Mouse (Mus musculus) forebrain, embryonic 12.5 days (tissue): Measurements from ENCODE around the gene Ptpn14. TPM values are rescaled to one million over a fixed set of nuclear protein-coding genes. Genes with fewer than 3 reads are reported as not detected.

Experiments
- ATAC-seq: fragments of 200-750 bp; cut with Nextera tagmentation; 2 replicates; pipeline ENCODE4 v1.8.0; 2017; ENCODE audit warnings: moderate TSS enrichment; ENCODE audit not compliant: low FRiP score
- H3K27ac ChIP-seq: fragments of 300-500 bp; sonication (generic); 2 replicates; pipeline ENCODE4 v1.5.1; 2016; ENCODE audit warnings: mild to moderate bottlenecking
- H3K27me3 ChIP-seq: fragments of 300-500 bp; sonication (generic); 2 replicates; pipeline ENCODE4 v1.6.1; 2016; ENCODE audit warnings: mild to moderate bottlenecking
- H3K36me3 ChIP-seq: fragments of 300-500 bp; sonication (generic); replicated peaks from 2 replicates; pipeline ENCODE4 v1.6.1; 2016; ENCODE audit warnings: mild to moderate bottlenecking
- H3K4me1 ChIP-seq: fragments of 300-500 bp; sonication (generic); 2 replicates; pipeline ENCODE4 v1.6.1; 2016
- H3K4me2 ChIP-seq: fragments of 300-500 bp; sonication (generic); 2 replicates; pipeline ENCODE4 v1.6.1; 2016; ENCODE audit warnings: mild to moderate bottlenecking, moderate library complexity
- H3K4me3 ChIP-seq: fragments of 300-500 bp; sonication (generic); replicated peaks from 2 replicates; pipeline ENCODE4 v1.5.1; 2016; ENCODE audit warnings: mild to moderate bottlenecking
- H3K9ac ChIP-seq: fragments of 300-500 bp; sonication (generic); 2 replicates; pipeline ENCODE4 v1.6.1; 2016; ENCODE audit warnings: mild to moderate bottlenecking
- H3K9me3 ChIP-seq: fragments of 300-500 bp; sonication (generic); 2 replicates; pipeline ENCODE4 v1.6.1; 2016
- WGBS: fragments of 180-500 bp; shearing (Covaris S2); methylation state at CpG from one replicate; pipeline ENCODE4 v1.1.7; 2016; 5-methylcytosine and 5-hydroxymethylcytosine counted together
- polyA plus RNA-seq: library from polyadenylated mRNA; unstranded; fragments of >200 nt; fragmentation: Nextera tagmentation; extraction: Ambion mirVana; gene quantifications from 2 replicates; pipeline ENCODE4 v1.2.1, GENCODE M21; 2016

The Ptpn14 gene
- polyA plus RNA-seq, 1 experiment from 2014 or later = 2.8 TPM

DNA sequence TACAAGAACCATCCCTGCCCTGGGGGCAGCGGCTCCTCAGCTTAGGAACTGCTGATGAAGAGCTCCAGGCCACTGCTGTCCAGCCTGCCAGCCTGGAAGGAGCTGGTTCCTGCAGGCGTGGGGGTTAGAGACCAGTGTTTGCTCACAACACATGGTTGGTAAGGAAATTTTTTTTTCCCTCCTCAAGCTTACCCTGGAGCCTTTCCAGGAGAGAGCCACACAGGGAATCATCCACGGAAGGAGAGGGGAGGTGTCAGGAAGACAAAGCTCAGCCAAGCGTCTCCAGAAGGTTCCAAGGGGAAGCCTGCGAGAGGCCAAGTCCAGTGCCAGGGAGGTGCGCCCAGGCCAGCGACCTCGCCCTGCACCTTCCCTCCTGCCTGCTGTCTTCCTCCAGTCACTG lies 151.9 kb downstream of the Ptpn14 start:
- ATAC-seq = no peak
- Histone ChIP-seq H3K27me3 (peaks cover 10% of the 10 kb centered on the region), H3K9ac (no peak overlapping the region), H3K4me1 (peaks cover 17% of the 10 kb centered on the region), H3K36me3 (no peaks in the 10 kb centered on the region), H3K27ac (no peak overlapping the region), H3K4me3 (no peak overlapping the region), H3K4me2 (no peak overlapping the region), H3K9me3 (no peaks in the 10 kb centered on the region)
- 79% methylated on average over 8 of the region's 8 CpGs for whole genome bisulfite sequencing

DNA sequence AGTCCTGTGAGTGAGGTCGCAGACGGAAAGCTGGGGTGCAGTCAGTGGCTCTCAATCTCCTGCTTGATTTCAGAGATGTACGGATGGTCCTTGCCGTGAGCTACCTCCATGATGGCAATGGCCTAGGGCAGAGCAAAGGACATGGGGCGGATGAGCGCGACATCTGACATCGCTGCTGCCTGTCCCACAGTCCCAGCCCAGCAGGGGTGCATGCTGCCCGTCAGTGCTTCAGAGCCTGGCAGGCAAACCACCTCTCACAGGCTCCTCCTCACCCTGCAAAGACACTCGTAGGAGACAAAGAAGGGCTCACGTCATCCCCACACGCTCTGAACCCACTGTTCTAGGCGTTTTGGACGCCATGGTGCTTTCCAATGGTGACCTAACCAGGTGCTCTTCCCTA lies 152.7 kb downstream of the Ptpn14 start:
- H3K36me3 ChIP-seq = no peaks in the 10 kb centered on the region
- WGBS = 71% methylated on average over 14 of the region's 14 CpGs
- no peaks in the 10 kb centered on the region for H3K9me3 ChIP-seq
- H3K27me3 ChIP-seq = peaks cover 14% of the 10 kb centered on the region
- peaks cover 19% of the 10 kb centered on the region for H3K4me1 ChIP-seq
- no peak for ATAC-seq
- no peak overlapping the region for H3K27ac ChIP-seq
- no peak overlapping the region for H3K9ac ChIP-seq
- no peak overlapping the region for H3K4me3 ChIP-seq
- H3K4me2 ChIP-seq = no peak overlapping the region

DNA sequence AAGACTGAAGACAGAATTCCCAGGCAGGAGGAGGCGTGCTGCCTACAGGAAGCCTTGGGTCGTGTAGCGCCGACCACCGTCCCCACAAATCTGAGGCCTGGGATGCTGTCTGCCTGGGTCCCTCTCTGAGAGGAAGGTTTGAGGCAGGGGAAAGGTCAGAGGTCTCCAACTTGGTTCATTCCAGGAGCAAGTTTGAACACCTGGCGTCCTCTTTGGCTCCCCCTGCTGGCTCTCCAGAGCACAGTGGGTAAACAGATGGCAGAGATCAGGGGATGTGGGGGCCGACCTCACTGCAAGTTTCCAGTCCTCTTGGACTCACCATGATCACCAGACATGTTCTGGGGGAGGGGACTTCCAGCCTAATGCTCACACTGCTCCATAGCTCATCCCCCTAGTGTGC lies 154.8 kb downstream of the Ptpn14 start:
- Histone ChIP-seq H3K36me3 (no peaks in the 10 kb centered on the region), H3K27ac (no peak overlapping the region), H3K9ac (no peak overlapping the region), H3K4me3 (no peak overlapping the region), H3K4me2 (no peak overlapping the region), H3K4me1 (peaks cover 19% of the 10 kb centered on the region), H3K27me3 (peaks cover 14% of the 10 kb centered on the region), H3K9me3 (no peaks in the 10 kb centered on the region)
- 60% methylated on average over 7 of the region's 7 CpGs for WGBS
- no peak; the same call in 1 of the 2 replicates for ATAC-seq

DNA sequence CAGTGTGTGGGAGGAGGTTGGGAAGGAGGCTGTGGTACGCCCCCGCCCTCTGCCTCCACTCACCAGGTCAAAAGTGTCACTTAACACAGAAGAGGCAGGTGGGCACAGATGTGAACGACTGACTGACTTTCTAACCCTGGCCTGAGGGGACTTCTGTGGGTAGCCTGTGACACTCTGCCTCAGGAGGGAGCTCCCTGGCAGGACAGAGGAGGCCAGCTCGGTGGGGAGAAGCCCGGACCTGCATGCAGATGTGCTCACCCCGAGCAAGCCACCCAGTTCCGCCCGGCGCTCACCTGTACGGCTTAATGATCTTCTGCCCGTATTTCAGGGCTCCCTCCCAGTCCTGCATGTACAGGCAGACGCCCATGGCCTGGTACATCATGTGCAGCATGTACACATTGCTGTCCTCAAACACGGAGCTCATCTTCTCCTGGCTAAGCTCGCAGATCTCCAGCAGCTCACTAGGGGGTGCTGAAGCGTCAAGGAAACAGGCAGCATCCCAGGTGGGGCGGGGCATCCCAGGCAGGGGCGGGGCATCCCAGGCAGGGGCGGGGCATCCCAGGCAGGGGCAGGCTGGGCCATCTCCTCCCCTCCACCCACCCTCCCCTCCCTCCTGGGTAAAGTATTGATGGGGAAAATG lies 155.6 kb downstream of the Ptpn14 start:
- H3K27me3 ChIP-seq = peaks cover 14% of the 10 kb centered on the region
- H3K36me3 ChIP-seq = no peaks in the 10 kb centered on the region
- 0 out of 2 replicates have a peak, but pooled peaks have one; percentile 16 for ATAC-seq
- H3K9ac ChIP-seq = no peak overlapping the region
- H3K4me2 ChIP-seq = no peak overlapping the region
- H3K4me1 ChIP-seq = peaks cover 19% of the 10 kb centered on the region
- H3K27ac ChIP-seq = no peak overlapping the region
- WGBS = 32% methylated on average over 18 of the region's 18 CpGs
- H3K9me3 ChIP-seq = no peaks in the 10 kb centered on the region
- no peak overlapping the region for H3K4me3 ChIP-seq

DNA sequence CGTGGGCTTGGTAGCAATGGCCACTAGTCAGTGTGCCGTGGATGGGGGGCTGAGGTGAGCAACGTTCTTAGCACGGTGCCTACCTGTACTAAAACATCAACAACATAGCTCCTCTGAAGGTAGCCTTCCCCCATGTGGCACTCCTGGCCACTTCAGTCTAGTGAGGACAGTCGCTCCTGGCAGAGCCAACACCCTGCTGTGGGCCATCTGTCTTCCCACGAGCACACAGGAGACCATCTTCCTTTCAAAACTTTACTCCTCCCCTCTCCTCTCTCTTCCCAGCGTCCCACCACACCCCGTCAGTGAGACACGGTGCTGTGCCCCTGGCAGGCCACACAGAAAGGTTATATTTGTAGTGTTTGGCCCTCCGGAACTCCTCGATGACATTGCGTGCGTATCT lies 156.9 kb downstream of the Ptpn14 start:
- 67% methylated on average over 13 of the region's 13 CpGs for WGBS
- no peak overlapping the region for H3K4me2 ChIP-seq
- no peak overlapping the region for H3K4me3 ChIP-seq
- peaks cover 14% of the 10 kb centered on the region for H3K27me3 ChIP-seq
- no peak overlapping the region for H3K27ac ChIP-seq
- H3K36me3 ChIP-seq = no peaks in the 10 kb centered on the region
- peaks cover 22% of the 10 kb centered on the region for H3K4me1 ChIP-seq
- no peak for ATAC-seq
- no peak overlapping the region for H3K9ac ChIP-seq
- H3K9me3 ChIP-seq = no peaks in the 10 kb centered on the region

DNA sequence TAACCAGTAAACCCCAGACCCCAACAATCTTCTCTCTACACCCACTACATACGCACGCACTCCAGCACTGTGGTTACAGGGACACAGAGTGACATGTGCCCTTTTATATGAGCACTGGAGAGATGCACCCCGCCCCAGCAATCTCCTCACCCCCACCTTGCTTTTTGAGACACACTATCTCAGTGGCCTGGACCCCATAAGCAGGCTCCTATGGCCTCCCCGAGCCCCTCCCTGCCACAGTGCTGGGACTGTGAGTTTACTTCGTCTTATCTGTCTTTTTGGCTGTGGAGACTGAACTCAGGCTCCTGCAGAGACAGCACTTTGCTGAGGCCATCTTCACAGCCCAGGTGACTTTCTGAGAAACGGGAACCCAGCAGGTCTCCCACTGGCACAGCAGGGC lies 157.9 kb downstream of the Ptpn14 start:
- Histone ChIP-seq H3K4me3 (no peak overlapping the region), H3K4me1 (peaks cover 22% of the 10 kb centered on the region), H3K9me3 (no peaks in the 10 kb centered on the region), H3K27me3 (peaks cover 14% of the 10 kb centered on the region), H3K4me2 (no peak overlapping the region), H3K36me3 (no peaks in the 10 kb centered on the region), H3K27ac (no peak overlapping the region), H3K9ac (no peak overlapping the region)
- no peak for ATAC-seq
- 83% methylated on average over 6 of the region's 6 CpGs for WGBS

DNA sequence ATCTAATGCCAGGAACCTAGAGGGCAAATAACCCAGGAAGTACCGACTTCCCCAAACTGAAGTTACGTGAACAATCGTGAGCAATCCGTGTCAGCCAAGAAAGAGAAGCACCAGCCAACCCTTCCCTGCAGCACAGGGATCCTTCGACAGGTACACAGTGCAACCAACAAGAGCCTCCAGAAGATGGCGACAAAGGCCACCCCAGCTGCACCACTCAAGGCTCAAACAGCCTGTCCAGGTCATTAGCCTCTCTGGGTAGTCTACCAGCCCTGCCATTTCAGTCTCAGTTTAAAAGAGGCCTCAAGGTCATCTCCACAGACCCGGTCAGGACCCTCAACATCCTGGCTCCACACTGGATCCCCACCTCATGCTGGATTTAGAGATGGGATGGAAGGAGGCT lies 159.4 kb downstream of the Ptpn14 start:
- H3K27me3 ChIP-seq = peaks cover 14% of the 10 kb centered on the region
- H3K36me3 ChIP-seq = no peaks in the 10 kb centered on the region
- H3K4me1 ChIP-seq = peaks cover 22% of the 10 kb centered on the region
- 28% methylated on average over 7 of the region's 7 CpGs for WGBS
- ATAC-seq = peak; percentile 68
- H3K4me2 ChIP-seq = no peak overlapping the region
- no peak overlapping the region for H3K27ac ChIP-seq
- no peak overlapping the region for H3K9ac ChIP-seq
- no peak overlapping the region for H3K4me3 ChIP-seq
- no peaks in the 10 kb centered on the region for H3K9me3 ChIP-seq

DNA sequence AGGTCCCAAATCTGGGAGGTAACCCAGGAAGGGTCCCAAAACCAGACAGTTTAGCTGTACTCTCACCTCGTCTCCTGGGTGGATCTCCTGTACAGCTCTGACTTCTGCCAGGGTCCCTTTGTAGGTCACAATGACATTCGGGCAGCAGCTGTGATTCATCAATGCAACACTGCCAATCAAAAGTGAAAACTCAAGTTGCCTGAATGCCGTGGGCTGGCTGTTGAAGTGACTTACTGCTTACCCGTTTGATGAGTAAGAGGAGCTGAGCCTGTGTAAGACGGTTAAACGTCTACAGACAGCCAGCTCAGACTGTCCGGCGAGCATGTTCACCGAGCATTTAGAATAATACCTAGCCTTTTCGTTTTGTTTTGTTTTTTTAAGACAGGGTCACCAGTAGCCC lies 160.7 kb downstream of the Ptpn14 start:
- Histone ChIP-seq H3K9me3 (no peaks in the 10 kb centered on the region), H3K9ac (no peak overlapping the region), H3K4me2 (no peak overlapping the region), H3K27ac (no peak overlapping the region), H3K27me3 (0 out of 2 replicates have a peak, but pooled peaks cover 4% of the 10 kb centered on the region), H3K4me1 (peaks cover 15% of the 10 kb centered on the region), H3K4me3 (no peak overlapping the region), H3K36me3 (0 out of 2 replicates have a peak, but pooled peaks cover 5% of the 10 kb centered on the region)
- ATAC-seq = no peak
- 74% methylated on average over 10 of the region's 10 CpGs for WGBS

DNA sequence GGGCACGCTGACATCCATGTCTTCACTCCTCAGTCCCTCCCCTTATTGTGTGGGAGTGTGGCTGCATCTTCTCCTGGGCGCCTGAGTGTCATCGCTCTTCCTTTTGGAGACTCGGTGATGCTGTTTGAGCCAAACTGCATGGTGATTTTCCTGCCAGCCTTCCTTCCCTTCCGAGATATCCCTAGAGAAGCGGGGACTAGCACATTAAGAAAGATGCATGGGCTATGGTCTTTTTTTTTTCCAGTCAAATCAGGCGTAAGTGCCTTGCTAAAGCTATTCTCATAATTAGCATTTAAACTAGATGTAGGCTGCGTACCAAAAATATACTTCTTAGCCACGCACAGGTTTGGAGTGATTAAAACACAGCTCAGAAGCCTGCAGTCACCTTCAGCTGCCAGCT lies 166.1 kb downstream of the Ptpn14 start:
- no peak overlapping the region for H3K9ac ChIP-seq
- no peaks in the 10 kb centered on the region for H3K9me3 ChIP-seq
- no peak for ATAC-seq

DNA sequence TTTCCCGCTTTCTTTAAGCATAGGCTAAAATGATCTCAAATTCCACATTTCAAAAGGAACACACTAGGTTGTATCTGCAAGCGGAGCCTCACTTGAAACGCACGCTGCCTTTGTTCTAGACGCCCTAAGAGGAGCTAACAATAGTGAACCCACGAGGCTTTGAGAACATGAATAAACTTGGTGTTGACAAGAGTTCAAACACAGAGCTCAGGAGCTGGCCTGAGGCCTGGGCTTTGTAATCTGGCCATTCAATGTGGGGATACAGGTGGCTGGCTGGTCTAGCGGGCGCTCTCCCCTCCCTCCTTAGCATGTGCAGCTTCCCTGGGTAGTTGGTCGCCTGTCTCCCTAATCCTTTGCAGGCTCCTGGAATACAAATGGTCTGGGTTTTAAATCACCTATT lies 169.8 kb downstream of the Ptpn14 start:
- Histone ChIP-seq H3K9ac (no peak overlapping the region), H3K36me3 (peaks cover 14% of the 10 kb centered on the region; the same call in 1 of the 2 replicates), H3K27ac (no peak overlapping the region), H3K4me1 (peaks cover 11% of the 10 kb centered on the region), H3K27me3 (no peaks in the 10 kb centered on the region), H3K9me3 (no peaks in the 10 kb centered on the region), H3K4me3 (no peak overlapping the region), H3K4me2 (no peak overlapping the region)
- WGBS = 31% methylated on average over 9 of the region's 9 CpGs
- ATAC-seq = no peak

More for the DNA sequence above, 166.1 kb downstream of the Ptpn14 start:
- Histone ChIP-seq H3K27ac (no peak overlapping the region), H3K36me3 (peaks cover 14% of the 10 kb centered on the region; the same call in 1 of the 2 replicates), H3K4me2 (no peak overlapping the region), H3K27me3 (no peaks in the 10 kb centered on the region), H3K4me1 (peaks cover 14% of the 10 kb centered on the region), H3K4me3 (no peak overlapping the region)
- WGBS = 65% methylated on average over 9 of the region's 9 CpGs

DNA sequence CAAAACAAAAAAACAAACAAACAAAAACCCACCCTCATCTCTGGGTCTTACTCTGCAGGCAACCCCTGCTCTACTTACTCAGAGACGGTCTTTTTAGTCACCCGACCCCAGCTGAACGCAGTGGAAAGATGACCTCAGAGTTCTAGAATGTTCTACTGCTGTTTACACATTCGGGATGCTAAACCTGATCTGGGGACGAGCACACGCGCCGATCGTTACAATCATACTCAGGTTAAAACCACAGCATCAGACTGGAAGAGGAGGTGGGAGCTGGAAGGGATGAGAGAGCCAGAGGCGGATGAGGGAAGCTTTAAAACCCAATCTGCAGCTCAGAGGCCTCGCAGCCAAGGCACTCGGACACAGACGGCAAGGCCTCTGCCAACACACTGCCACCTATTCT lies 170.6 kb downstream of the Ptpn14 start:
- 84% methylated on average over 13 of the region's 13 CpGs for WGBS
- peaks cover 13% of the 10 kb centered on the region for H3K4me1 ChIP-seq

DNA sequence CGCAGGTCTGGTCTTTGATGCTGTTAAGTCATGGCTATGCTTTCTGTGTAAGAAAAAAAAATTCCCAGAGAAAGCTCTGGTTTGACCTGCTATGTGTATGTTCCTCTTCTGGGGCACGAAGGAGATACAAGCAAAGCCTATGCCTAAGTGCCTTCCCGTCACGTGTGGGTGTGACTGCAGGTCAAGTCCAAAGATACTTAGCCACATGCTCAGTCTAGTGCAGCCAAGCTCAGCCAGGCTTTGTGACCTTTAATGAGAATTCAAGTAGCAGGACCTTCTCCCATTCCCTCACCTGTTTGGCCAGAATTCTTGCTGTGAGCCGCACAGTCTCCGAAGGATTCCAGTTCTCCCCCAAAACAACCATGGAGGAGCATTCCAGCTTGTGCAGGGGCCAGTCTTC lies 171.5 kb downstream of the Ptpn14 start:
- Histone ChIP-seq H3K4me1 (peaks cover 12% of the 10 kb centered on the region), H3K4me3 (no peak overlapping the region), H3K27me3 (no peaks in the 10 kb centered on the region), H3K9ac (no peak overlapping the region), H3K9me3 (no peaks in the 10 kb centered on the region), H3K27ac (no peak overlapping the region), H3K4me2 (no peak overlapping the region), H3K36me3 (peaks cover 9% of the 10 kb centered on the region; the same call in 1 of the 2 replicates)
- no peak for ATAC-seq
- 96% methylated on average over 6 of the region's 6 CpGs for WGBS

More for the DNA sequence above, 170.6 kb downstream of the Ptpn14 start:
- ATAC-seq = no peak
- H3K9me3 ChIP-seq = no peaks in the 10 kb centered on the region
- H3K27me3 ChIP-seq = no peaks in the 10 kb centered on the region
- peaks cover 9% of the 10 kb centered on the region; the same call in 1 of the 2 replicates for H3K36me3 ChIP-seq
- no peak overlapping the region for H3K4me2 ChIP-seq
- H3K9ac ChIP-seq = no peak overlapping the region
- no peak overlapping the region for H3K4me3 ChIP-seq
- no peak overlapping the region for H3K27ac ChIP-seq

DNA sequence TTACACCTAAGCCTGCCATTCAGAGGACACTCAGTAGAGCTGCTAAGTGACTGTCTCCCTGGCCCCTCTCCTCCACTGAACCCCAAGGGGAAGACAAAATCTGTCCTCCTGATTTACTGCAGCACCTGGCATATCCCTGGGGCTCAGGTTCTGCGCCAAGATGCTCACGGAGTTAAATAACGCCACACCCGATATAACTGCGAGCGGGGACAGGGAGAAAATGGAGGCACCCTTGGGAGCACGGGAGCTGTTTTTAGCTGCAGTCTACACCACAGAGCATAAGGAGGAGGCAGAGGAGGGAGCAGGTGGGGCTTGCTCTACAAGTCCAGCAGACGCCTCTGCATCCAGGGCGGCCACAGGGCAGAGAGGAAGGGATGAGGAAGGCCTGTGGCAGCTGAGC lies 174.3 kb downstream of the Ptpn14 start:
- H3K27me3 ChIP-seq = no peaks in the 10 kb centered on the region
- ATAC-seq = no peak
- H3K36me3 ChIP-seq = no peaks in the 10 kb centered on the region

More for the DNA sequence above, 174.3 kb downstream of the Ptpn14 start:
- Histone ChIP-seq H3K9me3 (no peaks in the 10 kb centered on the region), H3K4me3 (no peak overlapping the region), H3K9ac (no peak overlapping the region), H3K4me2 (no peak overlapping the region), H3K27ac (no peak overlapping the region), H3K4me1 (peaks cover 10% of the 10 kb centered on the region)
- 95% methylated on average over 9 of the region's 9 CpGs for whole genome bisulfite sequencing
